Mouse (Mus musculus): Measurements from ENCODE around the gene Fam83d. TPM values are rescaled to one million over a fixed set of nuclear protein-coding genes. Genes with fewer than 3 reads are reported as not detected.

The Fam83d gene
- polyA plus RNA-seq, 1 experiment from 2014 or later, result 58.5 TPM

DNA sequence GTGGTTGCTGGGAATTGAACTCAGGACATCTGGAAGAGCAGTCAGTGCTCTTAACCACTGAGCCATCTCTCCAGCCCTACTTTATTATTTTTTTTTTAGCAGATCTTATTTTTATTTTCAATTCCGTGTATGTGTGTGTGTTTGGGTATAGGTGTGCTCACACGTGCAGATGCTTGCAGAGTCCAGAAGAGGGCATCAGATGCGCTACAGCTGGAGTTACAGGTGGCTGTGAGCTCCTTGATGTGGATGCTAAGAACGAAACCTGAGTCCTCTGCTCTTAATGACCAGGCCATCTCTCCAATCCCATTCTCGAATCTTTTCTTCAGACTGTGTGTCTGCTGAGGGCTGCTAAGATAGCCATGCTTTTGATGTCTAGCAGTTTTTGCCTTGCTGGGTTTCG is 41.6 kb upstream of the Fam83d start:
- Histone ChIP-seq H3K36me3 (ENCODE audit: control insufficient read depth, insufficient read depth, low read length) (no peaks in the 10 kb centered on the region), H3K9me3 (ENCODE audit: control insufficient read depth, low read length) (no peaks in the 10 kb centered on the region), H3K4me3 (ENCODE audit: control insufficient read depth in 1 of 2, insufficient read depth in 1 of 2, low read depth in 1 of 2, low read length in 2 of 2) (no peak overlapping the region), H3K4me1 (ENCODE audit: control insufficient read depth in 2 of 2, insufficient read depth in 2 of 2, low read length in 2 of 2) (peaks cover 14 to 21% of the 10 kb centered on the region in 2 experiments), H3K9ac (ENCODE audit: low read length) (no peak overlapping the region), H3K27ac (replicated peaks in 1 of 2; ENCODE audit: control insufficient read depth in 1 of 2, insufficient read depth in 1 of 2, low read depth in 2 of 2, low read length in 2 of 2) (no peak overlapping the region), H3K27me3 (ENCODE audit: control insufficient read depth, insufficient read depth, low read length) (no peaks in the 10 kb centered on the region), H3K4me2 (ENCODE audit: low read length) (no peak overlapping the region)
- no peak for ATAC-seq (ENCODE audit: insufficient number of reproducible peaks, insufficient read depth, low FRiP score, low read depth)
- WGBS, result 65% methylated on average over 6 of the region's 6 CpGs

DNA sequence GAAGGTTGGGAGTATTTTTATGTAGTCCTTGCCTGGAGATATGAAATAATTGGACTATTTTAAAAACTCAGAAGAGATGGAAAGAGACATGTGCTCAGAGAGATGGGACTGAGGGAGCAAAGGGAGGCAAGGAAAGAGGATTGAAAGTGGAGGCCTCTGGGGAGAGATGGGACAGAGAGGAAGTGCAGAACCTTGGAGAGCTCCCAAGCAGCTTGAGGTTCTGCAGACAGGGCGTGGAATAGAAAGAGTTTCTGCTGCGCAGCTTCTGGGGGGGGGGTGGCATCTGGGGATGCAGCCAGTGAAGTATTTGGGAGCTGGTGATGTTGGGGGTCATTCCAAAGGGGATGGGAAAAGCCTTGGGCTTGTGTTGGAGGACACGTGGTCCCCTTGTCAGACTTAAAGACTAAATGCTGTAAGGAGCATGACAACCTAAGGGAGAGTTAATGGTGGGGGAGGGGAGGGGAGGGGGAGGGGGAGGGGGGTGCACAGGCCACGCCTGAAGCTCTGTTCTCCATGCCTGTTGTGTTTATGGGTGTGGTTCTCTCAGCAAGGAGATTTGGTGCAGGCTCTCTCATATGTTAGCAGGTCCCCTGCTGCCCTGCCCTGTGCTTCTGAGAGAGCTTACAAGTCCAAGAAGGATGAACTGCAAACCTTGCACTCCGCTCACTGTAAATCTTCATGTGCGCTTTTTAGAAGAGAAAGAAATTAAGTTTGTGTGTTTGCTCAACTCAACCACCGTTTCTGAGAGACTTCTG is 39.7 kb upstream of the Fam83d start:
- 35% methylated on average over 7 of the region's 7 CpGs for WGBS
- no peak overlapping the region for H3K27ac ChIP-seq (replicated peaks in 1 of 2; ENCODE audit: control insufficient read depth in 1 of 2, insufficient read depth in 1 of 2, low read depth in 2 of 2, low read length in 2 of 2)
- H3K36me3 ChIP-seq (ENCODE audit: control insufficient read depth, insufficient read depth, low read length), result no peaks in the 10 kb centered on the region
- no peaks in the 10 kb centered on the region for H3K27me3 ChIP-seq (ENCODE audit: control insufficient read depth, insufficient read depth, low read length)
- peaks cover 6 to 8% of the 10 kb centered on the region in 2 experiments for H3K4me1 ChIP-seq (ENCODE audit: control insufficient read depth in 2 of 2, insufficient read depth in 2 of 2, low read length in 2 of 2)
- no peak for ATAC-seq (ENCODE audit: insufficient number of reproducible peaks, insufficient read depth, low FRiP score, low read depth)
- no peaks in the 10 kb centered on the region for H3K9me3 ChIP-seq (ENCODE audit: control insufficient read depth, low read length)
- no peak overlapping the region for H3K4me2 ChIP-seq (ENCODE audit: low read length)
- H3K4me3 ChIP-seq (ENCODE audit: control insufficient read depth in 1 of 2, insufficient read depth in 1 of 2, low read depth in 1 of 2, low read length in 2 of 2), result no peak overlapping the region
- no peak overlapping the region for H3K9ac ChIP-seq (ENCODE audit: low read length)

DNA sequence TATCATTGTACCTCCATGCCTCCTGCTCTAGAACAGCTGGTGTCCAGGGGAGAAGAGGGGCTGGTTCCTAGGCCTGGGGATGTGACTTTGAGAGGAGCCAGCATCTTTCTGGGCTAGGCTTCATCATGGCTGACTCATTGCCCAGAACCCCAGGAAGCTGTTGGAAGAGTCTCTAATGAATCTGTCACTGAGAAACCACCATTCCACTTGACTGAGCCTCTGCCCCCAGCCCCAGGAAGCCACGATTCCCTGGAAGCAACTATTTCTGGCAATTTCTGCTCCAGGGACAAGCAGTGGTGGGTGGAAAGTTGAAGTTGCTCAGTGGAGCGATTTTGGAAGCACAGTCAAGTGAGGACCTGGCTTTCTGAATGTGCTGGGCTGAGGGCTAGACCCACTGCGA is 37.0 kb upstream of the Fam83d start:
- H3K4me1 ChIP-seq (ENCODE audit: control insufficient read depth in 2 of 2, insufficient read depth in 2 of 2, low read length in 2 of 2), result peaks cover 0 to 2% of the 10 kb centered on the region in 2 experiments; a peak in 3 of 4 replicates
- no peak overlapping the region for H3K4me3 ChIP-seq (ENCODE audit: control insufficient read depth in 1 of 2, insufficient read depth in 1 of 2, low read depth in 1 of 2, low read length in 2 of 2)
- no peak overlapping the region for H3K9ac ChIP-seq (ENCODE audit: low read length)
- WGBS, result 65% methylated on average over 3 of the region's 3 CpGs
- no peak overlapping the region for H3K27ac ChIP-seq (replicated peaks in 1 of 2; ENCODE audit: control insufficient read depth in 1 of 2, insufficient read depth in 1 of 2, low read depth in 2 of 2, low read length in 2 of 2)
- H3K4me2 ChIP-seq (ENCODE audit: low read length), result no peak overlapping the region
- no peaks in the 10 kb centered on the region for H3K27me3 ChIP-seq (ENCODE audit: control insufficient read depth, insufficient read depth, low read length)
- ATAC-seq (ENCODE audit: insufficient number of reproducible peaks, insufficient read depth, low FRiP score, low read depth), result no peak
- no peaks in the 10 kb centered on the region for H3K9me3 ChIP-seq (ENCODE audit: control insufficient read depth, low read length)
- H3K36me3 ChIP-seq (ENCODE audit: control insufficient read depth, insufficient read depth, low read length), result no peaks in the 10 kb centered on the region

DNA sequence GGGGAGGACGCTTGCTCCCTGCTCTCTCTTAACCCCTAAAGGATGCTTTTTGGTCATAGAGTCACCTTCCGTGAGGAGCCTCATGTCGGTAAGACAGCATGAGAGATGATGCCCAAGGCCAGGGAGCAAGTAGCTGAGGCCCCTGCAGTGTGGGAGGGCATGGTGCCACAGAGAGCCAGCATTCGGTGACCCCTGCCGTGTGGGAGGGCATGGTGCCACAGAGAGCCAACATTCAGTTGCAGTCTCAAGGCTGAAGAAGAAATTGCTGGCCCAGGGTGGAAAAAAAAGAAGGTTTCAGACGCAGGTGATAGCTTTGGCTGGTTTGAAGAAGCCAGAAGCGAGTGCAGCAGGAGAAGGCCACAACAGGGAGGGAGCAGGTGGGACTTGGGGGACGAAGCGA is 35.4 kb upstream of the Fam83d start:
- WGBS, result 78% methylated on average over 9 of the region's 9 CpGs
- ATAC-seq (ENCODE audit: insufficient number of reproducible peaks, insufficient read depth, low FRiP score, low read depth), result no peak

DNA sequence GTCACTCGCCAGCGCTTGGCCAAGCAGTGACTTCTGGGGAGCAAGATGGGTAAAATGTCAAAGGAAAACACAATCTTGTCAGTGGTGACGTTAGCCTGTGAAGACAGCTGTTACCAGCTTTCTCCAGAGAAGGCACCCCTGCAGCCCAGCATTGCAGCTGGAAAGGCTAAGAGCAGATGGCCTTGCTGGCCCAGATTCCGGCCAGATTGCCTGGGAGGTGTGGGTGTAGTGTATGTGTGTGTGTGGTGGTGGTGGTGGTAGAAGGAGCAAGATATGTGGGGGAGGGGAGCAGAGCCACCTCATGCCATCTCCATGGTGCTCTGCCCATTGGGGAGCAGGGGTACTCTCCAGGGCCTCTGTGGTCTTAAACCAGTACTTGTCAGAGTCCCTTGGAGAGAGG is 34.8 kb upstream of the Fam83d start:
- ATAC-seq (ENCODE audit: insufficient number of reproducible peaks, insufficient read depth, low FRiP score, low read depth), result no peak
- 65% methylated on average over 4 of the region's 4 CpGs for WGBS
- H3K27ac ChIP-seq (replicated peaks in 1 of 2; ENCODE audit: control insufficient read depth in 1 of 2, insufficient read depth in 1 of 2, low read depth in 2 of 2, low read length in 2 of 2), result no peak overlapping the region

More for the DNA sequence above, 35.4 kb upstream of the Fam83d start:
- Histone ChIP-seq H3K4me1 (ENCODE audit: control insufficient read depth in 2 of 2, insufficient read depth in 2 of 2, low read length in 2 of 2) (peaks cover 0 to 2% of the 10 kb centered on the region in 2 experiments; a peak in 3 of 4 replicates), H3K9me3 (ENCODE audit: control insufficient read depth, low read length) (no peaks in the 10 kb centered on the region), H3K9ac (ENCODE audit: low read length) (no peak overlapping the region), H3K36me3 (ENCODE audit: control insufficient read depth, insufficient read depth, low read length) (no peaks in the 10 kb centered on the region), H3K4me3 (ENCODE audit: control insufficient read depth in 1 of 2, insufficient read depth in 1 of 2, low read depth in 1 of 2, low read length in 2 of 2) (no peak overlapping the region), H3K27me3 (ENCODE audit: control insufficient read depth, insufficient read depth, low read length) (no peaks in the 10 kb centered on the region), H3K4me2 (ENCODE audit: low read length) (no peak overlapping the region), H3K27ac (replicated peaks in 1 of 2; ENCODE audit: control insufficient read depth in 1 of 2, insufficient read depth in 1 of 2, low read depth in 2 of 2, low read length in 2 of 2) (no peak overlapping the region)

DNA sequence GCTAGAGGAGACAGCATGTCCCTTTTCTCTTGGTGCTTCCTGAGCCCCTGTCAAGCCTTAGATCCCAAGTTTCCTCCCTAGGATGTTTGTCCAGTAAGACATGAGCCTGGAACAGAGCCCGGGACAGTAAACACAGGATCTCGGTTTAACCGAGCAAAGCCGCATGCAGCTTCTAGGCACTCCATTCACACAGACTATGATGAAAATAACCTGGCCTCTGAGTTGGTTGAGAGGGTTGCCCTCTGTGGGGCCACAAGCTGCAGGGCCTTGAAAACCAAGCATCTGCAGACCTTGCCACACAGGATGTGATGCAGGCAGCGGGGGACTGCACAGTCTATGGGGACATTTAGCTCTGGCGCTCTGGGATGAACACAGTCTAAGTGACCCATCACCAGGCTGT is 34.0 kb upstream of the Fam83d start:
- no peaks in the 10 kb centered on the region for H3K36me3 ChIP-seq (ENCODE audit: control insufficient read depth, insufficient read depth, low read length)
- ATAC-seq (ENCODE audit: insufficient number of reproducible peaks, insufficient read depth, low FRiP score, low read depth), result no peak
- H3K27ac ChIP-seq (replicated peaks in 1 of 2; ENCODE audit: control insufficient read depth in 1 of 2, insufficient read depth in 1 of 2, low read depth in 2 of 2, low read length in 2 of 2), result peak overlapping the region in 1 of 2 experiments; percentile 41; a peak in 1 of 4 replicates
- no peak overlapping the region for H3K9ac ChIP-seq (ENCODE audit: low read length)
- no peak overlapping the region for H3K4me3 ChIP-seq (ENCODE audit: control insufficient read depth in 1 of 2, insufficient read depth in 1 of 2, low read depth in 1 of 2, low read length in 2 of 2)
- no peaks in the 10 kb centered on the region for H3K27me3 ChIP-seq (ENCODE audit: control insufficient read depth, insufficient read depth, low read length)
- 74% methylated on average over 6 of the region's 6 CpGs for WGBS
- H3K4me1 ChIP-seq (ENCODE audit: control insufficient read depth in 2 of 2, insufficient read depth in 2 of 2, low read length in 2 of 2), result peaks cover 0 to 2% of the 10 kb centered on the region in 2 experiments; a peak in 3 of 4 replicates
- no peak overlapping the region for H3K4me2 ChIP-seq (ENCODE audit: low read length)
- H3K9me3 ChIP-seq (ENCODE audit: control insufficient read depth, low read length), result no peaks in the 10 kb centered on the region

More for the DNA sequence above, 34.8 kb upstream of the Fam83d start:
- Histone ChIP-seq H3K4me2 (ENCODE audit: low read length) (no peak overlapping the region), H3K9ac (ENCODE audit: low read length) (no peak overlapping the region), H3K4me1 (ENCODE audit: control insufficient read depth in 2 of 2, insufficient read depth in 2 of 2, low read length in 2 of 2) (peaks cover 0 to 2% of the 10 kb centered on the region in 2 experiments; a peak in 3 of 4 replicates), H3K27me3 (ENCODE audit: control insufficient read depth, insufficient read depth, low read length) (no peaks in the 10 kb centered on the region), H3K9me3 (ENCODE audit: control insufficient read depth, low read length) (no peaks in the 10 kb centered on the region), H3K36me3 (ENCODE audit: control insufficient read depth, insufficient read depth, low read length) (no peaks in the 10 kb centered on the region), H3K4me3 (ENCODE audit: control insufficient read depth in 1 of 2, insufficient read depth in 1 of 2, low read depth in 1 of 2, low read length in 2 of 2) (no peak overlapping the region)

DNA sequence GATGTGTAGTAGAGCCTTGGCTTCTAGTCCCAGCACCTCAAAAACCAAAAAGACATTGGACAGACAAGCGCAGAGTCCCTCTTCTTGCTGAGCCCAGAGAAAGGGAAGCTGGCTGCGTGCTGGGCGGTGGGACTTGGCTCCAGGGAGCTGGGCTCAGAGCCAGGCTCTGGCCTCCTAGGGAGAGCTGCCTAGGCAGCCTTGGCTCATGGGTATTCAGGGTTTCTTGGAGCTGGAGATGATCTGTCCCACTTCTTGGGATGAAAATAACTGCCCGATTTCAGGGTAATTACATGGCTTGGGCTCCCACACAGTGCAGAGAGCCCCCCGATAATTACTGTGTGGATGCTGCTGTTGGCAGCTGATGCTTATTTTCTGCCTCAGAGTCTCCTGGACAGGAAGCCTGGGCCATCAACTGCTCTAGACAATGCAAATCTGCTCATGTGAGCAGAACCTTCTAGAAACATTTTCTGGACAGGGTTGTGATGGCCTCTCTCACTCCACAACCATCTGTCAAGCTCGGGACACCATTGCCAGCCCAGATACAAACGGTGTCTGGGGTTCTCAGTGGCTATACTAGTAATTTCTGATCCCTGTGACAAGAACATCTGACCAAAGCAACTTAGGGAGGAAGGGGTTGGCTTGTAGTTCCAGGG is 33.3 kb upstream of the Fam83d start:
- peaks cover 0 to 2% of the 10 kb centered on the region in 2 experiments; a peak in 3 of 4 replicates for H3K4me1 ChIP-seq (ENCODE audit: control insufficient read depth in 2 of 2, insufficient read depth in 2 of 2, low read length in 2 of 2)
- no peaks in the 10 kb centered on the region for H3K36me3 ChIP-seq (ENCODE audit: control insufficient read depth, insufficient read depth, low read length)
- no peak for ATAC-seq (ENCODE audit: insufficient number of reproducible peaks, insufficient read depth, low FRiP score, low read depth)
- H3K9me3 ChIP-seq (ENCODE audit: control insufficient read depth, low read length), result no peaks in the 10 kb centered on the region
- WGBS, result 64% methylated on average over 7 of the region's 7 CpGs
- no peak overlapping the region for H3K4me3 ChIP-seq (ENCODE audit: control insufficient read depth in 1 of 2, insufficient read depth in 1 of 2, low read depth in 1 of 2, low read length in 2 of 2)
- H3K27ac ChIP-seq (replicated peaks in 1 of 2; ENCODE audit: control insufficient read depth in 1 of 2, insufficient read depth in 1 of 2, low read depth in 2 of 2, low read length in 2 of 2), result peak overlapping the region in 1 of 2 experiments; percentile 41; a peak in 1 of 4 replicates
- no peak overlapping the region for H3K4me2 ChIP-seq (ENCODE audit: low read length)
- no peaks in the 10 kb centered on the region for H3K27me3 ChIP-seq (ENCODE audit: control insufficient read depth, insufficient read depth, low read length)
- no peak overlapping the region for H3K9ac ChIP-seq (ENCODE audit: low read length)
